Mouse (Mus musculus): ENCODE measurements around the gene Galr2.
"Not testable (repeated sequence)": the region's sequence is repeated elsewhere in the genome, so short reads cannot be mapped to it uniquely, and the experiment has no call there.

Galr2 gene

DNA sequence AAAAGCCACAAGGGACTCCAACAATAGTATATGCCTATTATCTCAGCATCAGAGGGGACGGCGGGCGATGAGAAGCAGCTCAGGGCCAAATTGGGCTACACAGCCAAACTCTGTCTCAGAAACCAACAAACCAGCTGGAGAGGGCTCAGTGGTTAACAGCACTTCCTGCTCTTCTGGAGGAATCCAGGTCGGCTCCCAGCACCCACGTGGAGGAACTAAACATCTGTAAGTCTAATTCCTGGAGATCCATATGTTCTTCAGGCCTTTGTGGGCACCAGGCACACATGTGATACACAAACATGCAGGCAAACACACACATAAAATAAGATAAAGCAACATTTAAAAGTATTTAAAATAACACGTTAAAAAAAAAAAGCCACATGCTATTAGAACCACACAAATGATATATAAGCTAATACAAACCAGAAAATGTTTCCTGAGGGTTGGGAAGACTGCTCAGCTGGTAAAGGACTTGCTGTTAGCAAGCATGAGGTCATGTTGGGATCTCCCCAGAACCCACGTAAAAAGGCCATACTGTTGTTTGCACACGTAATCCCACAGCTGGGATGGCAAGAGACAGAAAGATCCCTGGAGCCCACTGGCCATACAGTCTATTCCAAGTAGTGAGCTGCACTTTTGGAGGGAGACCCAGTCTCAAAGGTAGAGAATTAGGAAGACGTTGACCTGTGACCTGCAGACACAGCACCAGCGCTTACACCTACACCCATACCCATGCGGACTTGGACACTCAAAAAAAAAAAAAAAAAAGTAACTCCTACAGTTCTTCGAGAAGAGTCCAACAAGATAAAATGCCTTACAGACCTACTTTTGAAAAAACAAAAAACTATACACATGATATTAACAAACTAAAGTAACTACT is 7.9 kb upstream of the Galr2 start:
- no peak for DNase-seq

DNA sequence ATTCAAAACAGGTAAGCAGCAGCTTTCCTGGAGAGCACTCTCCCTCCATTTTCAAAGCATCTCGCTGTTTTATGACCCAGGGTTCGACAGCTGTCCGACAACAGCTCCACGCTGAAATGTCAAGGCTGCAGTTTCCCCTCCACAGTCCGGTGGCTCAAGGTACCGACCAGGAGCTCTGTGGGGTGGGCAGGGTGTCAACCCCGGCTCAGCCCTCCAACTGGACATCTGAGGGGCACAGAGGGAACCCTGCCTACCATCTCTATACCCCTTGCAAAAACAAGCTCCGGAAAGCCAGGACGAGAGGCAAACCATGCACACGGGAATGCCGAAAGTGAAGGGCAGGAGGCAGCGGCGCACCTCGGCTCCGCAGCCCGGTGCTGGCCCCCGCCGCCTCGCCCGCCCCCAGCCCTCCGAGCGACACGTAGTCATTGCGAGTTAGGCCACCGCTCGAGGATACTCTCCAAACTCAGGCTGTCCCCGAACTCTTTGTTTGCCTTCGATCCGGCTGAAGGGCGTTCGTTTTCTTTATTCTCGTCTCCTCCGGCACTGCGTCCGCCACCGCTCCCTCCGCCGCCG is 7.2 kb upstream of the Galr2 start:
- DNase-seq: no peak

DNA sequence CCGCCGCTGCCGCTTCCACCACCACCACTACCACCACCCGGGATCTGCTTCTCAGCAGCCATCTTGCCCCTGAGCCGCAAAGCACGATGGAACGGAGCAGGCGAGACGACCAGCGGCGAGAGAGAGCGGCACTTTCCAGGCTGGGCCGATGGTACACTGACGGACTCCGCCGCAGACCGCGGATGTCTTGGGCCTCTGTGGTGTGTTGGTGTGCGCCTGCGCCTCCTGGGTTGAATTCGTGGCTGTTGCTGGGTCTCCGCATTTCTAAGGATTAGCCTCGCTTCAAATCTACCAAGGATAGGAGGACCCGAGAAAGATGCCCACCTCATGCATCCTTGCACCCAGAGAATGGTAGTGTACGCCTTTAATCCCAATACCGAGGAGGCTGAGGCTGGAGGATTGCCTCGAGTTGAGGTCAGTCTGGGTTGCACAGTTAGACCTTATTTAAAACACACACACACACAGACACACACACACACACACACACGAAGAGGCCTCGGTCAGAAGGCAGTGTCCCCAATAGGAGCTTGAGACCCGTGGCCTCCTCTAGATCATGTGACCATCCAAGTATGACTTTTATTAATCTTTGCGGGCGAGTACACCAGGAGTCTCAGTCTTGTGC is 6.6 kb upstream of the Galr2 start, which contains the start of gene Srp68:
Gene Srp68 (minus strand): TSS at position 173 of the 622 bp plus-strand sequence.
- DNase-seq: peak; percentile 90

DNA sequence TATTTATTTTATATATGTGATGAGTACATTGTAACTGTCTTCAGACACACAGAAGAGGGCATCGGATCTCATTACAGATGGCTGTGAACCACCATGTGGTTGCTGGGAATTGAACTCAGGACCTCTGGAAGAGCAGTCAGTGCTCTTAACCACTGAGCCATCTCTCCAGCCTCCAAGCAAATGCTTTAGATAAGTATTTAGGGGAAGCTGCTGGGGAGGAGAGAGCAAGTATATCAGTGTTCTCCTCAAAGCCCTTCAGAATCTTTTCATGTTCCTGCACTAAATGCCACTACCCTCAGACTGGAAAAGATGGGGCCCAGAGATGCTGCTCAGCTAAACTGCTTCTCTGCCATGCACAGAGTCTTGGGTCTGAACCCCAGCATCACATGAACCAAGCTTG is 3.6 kb upstream of the Galr2 start:
- DNase-seq: not testable (repeated sequence)

DNA sequence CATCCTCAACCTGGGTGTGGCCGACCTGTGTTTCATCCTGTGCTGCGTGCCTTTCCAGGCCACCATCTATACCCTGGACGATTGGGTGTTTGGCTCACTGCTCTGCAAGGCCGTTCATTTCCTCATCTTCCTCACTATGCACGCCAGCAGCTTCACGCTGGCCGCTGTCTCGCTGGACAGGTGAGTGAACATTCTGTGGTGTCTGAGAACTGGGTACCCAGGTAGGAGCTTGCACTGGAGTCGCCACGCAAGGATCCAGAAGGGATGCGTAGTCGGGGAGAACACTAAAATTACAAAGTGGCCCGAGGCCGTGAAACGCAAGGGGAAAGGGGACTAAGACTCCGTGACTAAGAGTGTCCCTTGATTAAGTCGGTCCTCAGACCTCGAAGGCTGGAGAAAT is 932 bp downstream of the Galr2 start:
- no peak for DNase-seq

DNA sequence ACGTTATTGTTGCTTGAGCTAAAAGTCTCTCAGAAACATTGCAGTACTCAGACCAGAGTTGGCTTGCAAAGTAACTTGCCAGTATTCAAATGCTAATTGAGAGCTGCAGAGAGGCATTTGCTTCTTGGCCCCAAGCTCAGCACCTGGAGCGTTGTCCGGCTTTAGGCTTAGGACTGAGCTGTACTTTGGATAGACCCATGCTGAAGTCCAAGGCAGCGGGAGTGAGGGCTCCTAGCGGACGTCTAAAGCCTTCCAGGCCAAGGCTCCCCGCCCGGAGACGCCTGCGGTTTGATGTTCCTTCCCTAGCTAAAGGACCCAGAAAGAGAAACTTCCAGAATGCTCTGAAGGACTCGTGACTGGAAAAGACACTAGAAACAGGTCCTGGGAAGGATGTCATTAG is 1.4 kb downstream of the Galr2 start:
- no peak for DNase-seq

DNA sequence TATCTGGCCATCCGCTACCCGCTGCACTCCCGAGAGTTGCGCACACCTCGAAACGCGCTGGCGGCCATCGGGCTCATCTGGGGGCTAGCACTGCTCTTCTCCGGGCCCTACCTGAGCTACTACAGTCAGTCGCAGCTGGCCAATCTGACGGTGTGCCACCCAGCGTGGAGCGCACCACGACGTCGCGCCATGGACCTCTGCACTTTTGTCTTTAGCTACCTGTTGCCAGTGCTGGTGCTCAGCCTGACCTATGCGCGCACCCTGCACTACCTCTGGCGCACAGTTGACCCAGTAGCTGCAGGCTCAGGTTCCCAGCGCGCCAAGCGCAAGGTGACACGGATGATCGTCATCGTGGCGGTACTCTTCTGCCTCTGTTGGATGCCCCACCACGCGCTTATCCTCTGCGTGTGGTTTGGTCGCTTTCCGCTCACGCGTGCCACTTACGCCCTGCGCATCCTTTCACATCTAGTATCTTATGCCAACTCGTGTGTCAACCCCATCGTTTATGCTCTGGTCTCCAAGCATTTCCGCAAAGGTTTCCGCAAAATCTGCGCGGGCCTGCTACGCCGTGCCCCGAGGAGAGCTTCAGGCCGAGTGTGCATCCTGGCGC is 2.3 kb downstream of the Galr2 start:
- DNase-seq: no peak

DNA sequence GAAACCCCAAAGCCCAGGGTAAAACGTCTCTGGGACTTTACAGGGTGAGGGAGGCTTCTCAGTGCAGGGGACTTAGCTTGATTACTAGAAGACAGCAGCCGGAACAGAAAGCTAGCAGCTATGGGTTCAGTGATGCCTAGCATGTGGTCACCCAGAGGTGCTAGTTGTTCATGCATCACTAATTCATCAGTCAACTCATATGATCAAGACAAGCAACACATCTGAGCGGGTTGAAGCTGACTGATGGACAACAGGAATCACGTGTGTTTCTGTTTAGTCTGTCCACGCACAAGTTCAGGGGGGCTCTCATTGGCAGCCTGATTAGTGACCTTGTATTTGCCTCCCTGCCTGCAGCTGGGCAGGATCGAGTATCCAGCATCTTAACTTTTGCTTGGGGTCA is 3.2 kb downstream of the Galr2 start:
- no peak for DNase-seq

DNA sequence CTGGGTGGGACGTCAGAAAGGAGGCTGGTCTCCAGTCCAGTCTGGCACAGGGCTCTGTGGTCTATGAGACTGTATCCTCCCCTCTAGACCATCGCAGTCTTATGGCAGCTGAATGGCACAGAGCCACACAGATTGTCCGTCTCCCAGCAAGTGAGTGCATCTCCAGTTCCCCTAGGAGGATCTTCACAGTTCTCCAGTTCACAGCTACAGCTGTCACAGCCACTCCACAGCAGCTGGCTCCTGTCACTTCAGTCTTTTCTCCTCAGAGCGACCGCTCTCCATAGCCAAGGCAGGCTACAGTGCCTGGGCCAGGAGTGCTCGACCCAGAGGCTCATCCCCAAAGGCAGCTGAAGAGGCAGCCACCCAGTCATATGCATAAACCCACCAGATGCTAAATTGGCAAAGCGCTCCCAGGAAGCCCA is 5.0 kb downstream of the Galr2 start:
- no peak for DNase-seq

DNA sequence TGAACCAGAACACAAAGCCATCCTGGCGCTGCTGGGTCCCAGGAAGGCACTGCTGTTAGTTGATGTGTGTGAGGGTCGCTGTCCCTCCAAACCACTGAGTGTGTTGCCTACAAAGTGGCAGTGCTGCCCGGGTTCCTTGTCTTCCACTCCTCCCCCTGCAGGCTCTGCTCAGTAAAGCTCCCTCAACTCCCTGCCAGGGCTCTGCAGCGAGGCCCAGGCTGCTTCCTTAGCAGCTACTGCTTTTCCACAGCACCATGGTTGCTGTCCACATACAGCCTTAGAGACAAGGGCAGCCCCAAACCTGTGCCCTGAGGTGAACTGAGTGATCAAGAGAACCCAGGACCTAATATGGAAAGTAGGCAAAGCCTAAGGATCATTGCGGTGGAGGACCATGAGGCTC is 6.6 kb downstream of the Galr2 start:
- no peak for DNase-seq

DNA sequence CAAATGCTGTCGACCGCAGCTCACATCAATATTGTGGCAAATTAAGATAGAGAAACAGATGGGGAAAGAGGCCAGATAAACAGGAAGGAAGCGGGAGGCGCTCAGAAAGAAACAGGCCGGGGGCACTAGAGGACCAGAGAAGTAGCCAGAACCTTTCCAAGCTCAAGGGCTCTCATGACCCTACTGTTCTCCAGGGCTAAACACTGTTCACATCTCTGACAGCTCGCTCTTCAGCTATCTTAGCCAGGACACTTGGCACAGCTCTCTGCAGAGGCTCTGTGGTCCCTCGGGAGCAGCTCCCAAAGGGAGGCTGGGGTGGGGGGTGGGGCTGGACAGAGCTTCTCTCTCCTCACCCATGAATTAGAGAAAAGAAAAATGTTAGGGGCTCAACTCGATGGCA is 9.8 kb downstream of the Galr2 start:
- no peak for DNase-seq

DNA sequence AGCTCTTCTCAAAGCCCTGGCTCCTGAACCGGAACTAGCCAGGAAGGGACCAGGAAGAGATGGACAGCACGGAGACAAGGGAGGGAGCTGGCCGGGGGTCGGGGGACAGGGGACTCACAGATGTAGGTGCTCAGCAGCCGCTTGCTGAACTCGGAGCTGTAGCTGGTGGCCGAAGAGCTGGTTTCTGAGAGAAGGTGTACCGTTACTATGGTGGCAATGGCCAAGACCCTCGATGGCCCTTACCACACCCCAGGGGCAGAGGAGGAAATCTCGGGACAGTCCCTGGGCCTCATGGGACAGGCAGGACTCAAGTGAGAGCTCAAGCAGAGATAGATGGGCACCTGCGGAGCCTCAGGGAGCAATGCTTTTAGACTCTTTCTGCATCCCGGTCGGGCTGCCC is 11.7 kb downstream of the Galr2 start:
- no peak for DNase-seq

DNA sequence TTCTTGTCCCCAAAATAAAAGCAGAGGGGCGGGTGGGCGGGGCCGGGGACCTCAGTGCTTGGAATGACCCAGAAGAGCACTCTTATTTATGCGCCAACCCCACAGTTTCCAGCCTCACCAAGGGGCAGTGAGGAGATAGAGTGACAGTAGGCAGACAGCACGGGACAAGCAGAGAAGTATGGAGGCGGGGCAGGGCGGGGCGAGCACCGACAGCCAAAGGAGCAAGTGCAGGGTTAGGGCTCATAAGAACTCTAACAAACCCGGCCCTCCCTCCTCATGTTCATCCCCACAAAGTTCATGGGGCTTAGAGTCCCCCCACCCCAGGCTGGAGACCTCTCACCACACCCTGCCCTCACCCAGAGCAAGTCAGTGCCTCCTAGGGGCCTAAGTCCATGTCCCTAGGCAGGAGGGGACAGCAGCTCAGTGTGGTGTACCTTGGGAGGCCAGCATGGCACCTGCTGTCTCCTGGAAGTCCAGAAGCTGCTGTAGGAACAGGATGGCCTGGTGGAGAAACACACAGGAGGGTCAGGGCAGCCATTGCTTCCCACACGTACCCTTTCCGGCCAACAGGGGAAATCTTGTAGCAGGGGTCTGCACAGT is 12.9 kb downstream of the Galr2 start:
- no peak for DNase-seq

DNA sequence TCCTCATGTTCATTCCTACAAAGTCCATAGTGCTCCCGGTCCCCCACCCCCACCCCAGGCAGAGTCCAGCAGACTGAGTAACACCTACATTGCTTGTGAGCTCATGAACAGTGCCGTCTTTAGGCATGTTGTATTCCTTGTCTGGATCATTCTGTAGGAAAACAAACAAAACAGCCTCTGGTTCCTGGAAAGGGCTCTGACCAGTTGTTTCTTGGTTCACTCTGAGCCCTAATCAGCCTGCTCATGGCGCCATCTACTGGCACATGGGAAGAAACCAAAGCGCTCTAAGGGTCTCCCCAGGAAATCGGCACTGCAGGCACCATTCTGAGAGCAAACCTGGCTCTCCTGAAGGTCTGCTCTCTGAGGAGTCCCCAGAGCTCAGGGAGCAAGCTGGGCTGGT is 13.6 kb downstream of the Galr2 start:
- DNase-seq: peak; percentile 47

DNA sequence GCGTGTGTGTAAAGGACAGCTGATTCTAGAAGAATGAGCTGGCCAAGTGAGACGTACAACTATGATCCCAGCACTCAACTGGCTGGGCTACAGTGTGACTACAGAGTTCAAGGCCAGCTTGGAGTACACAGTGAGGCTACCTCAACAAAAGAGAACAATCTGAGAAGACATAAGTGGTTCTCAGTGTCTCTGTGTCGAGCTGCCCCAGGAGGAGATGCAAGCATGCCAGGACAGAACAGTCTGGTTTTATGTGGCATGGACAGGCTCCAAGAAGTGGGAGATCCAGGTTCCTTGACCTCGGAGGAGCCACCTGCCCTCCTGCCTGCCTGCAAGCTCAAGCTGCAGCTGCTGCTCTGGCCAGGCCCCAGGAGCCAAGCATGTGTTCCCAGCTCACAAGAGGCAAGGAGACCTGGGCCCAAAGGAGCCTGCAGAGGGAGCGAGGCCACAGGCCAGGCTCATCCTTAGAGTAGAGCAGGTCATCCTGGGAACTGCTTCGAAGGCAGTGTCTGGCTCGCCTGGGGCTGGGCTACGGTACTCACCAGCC is 15.5 kb downstream of the Galr2 start:
- no peak for DNase-seq

DNA sequence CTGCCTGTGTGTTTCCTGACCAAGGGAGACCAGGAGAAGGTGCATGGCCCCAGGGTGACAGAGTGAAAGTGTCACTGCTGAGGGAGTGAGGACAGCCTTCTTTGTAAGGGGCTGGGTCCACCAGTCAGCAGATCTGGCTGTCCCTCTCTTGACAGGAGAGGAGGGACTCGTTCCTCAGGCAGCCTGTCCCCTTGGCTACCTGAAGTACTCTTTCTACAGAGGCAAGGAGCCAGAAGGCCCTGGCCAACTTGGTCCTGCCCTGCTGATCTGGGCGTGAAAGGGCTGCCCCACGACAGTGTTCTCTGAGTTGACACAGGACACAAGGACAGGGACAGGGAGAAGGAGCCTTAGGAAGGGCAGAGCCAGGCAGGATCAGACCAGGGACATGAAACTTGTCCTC is 16.3 kb downstream of the Galr2 start:
- DNase-seq: no peak

DNA sequence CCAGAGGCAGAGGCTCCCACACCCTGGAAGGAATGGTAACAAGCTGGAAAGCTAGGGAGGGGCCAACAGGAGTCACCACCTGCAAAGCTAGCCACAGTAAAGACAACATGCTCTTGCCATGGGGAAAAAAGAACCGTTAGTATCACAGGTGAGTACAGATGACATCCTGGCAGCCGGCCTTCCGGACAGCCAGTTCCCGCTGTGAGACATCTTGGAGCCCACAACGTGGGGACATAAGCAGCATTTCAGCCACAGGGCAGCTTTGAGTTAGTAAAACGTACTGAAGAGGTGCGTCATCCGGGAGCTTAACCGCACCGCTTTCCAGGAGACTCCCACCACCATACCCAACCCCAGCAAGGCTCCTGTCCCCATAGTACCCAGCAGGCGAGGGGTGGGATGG is 17.5 kb downstream of the Galr2 start:
- DNase-seq: no peak

DNA sequence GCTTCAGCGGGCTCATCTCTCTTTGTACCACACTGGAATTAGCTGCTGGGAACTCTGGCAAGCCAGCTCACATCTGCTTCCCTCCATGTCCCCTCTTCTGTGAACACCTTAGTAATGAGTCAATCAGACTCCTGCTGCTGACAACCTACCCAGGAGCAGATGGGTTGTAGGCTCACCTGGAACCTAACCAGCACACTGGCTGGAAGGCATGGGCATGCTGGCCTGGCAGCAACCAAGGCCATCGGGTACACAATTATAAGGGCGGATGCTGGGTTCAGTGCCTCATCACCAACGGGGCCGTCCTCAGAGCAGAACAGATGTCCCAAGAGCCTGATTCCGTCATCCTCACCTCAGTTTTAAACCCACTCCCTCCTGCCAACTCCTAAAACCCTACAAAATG is 17.9 kb downstream of the Galr2 start:
- no peak for DNase-seq

DNA sequence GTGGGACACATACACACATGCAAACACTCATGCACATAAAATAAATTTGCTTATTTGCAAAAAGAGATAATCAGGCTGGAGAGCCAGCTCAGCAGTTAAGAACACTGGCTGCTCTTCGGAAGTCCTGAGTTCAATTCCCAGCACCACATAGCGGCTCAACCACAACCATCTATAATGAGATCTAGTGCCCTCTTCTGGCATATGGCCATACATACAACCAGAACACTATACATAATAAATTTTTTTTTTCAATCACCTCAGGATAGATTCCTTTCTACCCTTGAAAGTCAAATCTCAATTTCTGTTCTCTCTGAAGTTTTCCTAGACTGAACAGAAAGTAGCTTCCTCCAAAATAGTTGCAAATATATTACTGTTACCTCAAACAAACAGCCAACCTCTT is 24.7 kb downstream of the Galr2 start:
- no peak for DNase-seq

DNA sequence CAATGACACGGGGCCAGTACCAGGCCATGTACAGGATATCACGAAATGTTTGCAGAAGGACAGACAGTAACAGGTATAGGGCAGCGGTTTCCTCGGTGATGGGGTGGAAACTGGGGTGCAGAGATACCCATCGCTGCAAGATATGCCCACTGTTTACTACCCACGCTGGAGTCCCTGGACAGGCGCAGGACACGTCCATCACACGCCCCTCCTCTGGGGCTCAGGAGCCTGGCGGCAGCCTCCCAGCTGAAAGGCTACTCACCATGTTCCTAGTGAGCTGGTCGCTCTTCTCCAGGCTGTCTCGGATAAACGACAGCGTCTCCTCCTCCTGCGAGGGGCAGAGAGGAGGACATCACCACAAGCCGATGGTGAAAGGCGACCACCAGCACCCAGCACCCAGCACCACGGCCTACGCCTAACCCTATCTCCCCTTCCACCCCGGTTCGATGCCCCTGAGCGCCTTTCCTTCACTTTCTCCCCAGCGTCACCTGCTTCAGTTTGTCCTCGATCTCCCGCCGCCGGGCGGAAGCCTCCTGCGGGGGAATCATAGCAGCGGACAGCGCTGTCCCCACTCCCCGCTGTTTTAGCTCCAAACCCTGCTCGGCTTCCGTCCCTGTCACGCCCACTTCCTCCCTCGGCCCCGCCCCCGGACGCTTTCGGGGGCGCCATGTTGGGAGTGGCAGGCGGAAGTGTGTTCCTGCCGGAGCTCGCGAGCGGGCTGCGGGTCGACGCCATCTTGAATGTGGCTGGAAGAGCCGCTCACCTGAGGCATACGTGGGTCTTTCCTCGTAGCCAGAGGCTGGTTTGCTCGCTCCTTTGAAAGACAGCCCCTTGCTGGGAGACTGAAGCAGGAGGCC is 25.6 kb downstream of the Galr2 start:
- DNase-seq: peak; percentile 93

DNA sequence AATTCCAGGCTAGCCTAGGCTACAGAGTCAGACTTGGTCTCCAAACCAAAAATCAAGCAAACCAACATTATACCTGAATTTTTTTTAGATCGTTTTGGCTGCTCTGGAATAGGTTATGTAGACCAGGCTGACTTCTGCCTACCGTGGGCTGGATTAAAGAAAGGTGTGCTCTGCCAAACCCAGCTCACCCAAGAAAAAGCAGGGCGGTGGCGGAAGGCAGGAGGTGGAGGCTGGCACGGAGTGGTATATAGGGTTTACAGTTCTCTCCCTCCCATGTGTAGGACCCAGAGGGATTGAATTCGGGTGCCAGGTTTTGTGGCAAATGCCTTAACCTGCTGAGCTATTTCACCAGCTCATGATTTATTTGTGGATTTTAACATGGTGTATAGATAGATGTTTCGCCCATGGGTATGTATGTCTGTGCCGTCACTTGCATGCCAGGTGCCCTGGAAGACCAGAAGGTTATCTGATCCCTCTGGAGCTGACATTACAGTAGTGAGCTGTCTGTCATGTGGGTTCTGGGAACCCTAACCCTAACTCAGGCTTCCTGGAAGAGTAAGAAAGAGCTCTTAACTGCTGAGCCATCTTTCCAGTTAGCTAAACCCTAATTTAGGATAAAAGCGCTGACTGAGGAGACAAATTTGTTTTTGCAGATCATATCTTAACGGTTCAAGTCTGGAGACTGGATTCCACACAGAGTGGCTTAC is 26.4 kb downstream of the Galr2 start, which contains the start of gene Exoc7:
Gene Exoc7 (minus strand): TSS at position 215 of the 707 bp plus-strand sequence.
- no peak for DNase-seq

Data from right cerebral cortex, postnatal 4 days (tissue).